Comparison of ENCODE assay signal across 10 mouse cellular contexts in the genomic region with DNA sequence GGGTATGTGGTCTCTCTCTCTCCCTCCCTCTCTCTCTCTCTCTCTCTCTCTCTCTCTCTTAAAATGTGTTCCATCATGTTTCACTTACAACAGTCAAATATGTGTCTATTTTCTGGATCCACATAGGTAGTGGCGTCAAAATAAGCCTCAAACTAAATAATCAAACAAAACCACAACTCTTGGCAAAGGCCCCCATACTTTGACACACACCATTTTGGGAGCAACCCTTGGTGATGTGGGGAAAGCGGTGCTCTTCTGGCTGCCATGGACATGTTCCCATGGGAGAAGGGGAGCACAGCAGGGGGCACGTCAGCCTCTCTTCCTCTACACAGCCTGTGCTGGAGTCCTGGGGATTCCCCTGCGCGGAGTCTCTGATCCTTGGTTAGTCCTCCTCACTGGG.
"Had no signal": no experiment of that assay in that cellular context is flagged by ENCODE, and none has a peak within 500 bp of the region (broad histone marks: within the 10 kb centered on the region; RNA-seq: fewer than 3 reads in every experiment).

No protein-coding gene starts in this region.

- H3K27ac ChIP-seq: kidney, embryonic 15.5 days; liver, embryonic 12.5 days; midbrain, embryonic 12.5 days; neural tube, embryonic 13.5 days had no signal

- H3K9ac ChIP-seq: kidney, embryonic 15.5 days; limb, embryonic 15.5 days; liver, embryonic 12.5 days; midbrain, embryonic 12.5 days; neural tube, embryonic 13.5 days had no signal

- H3K27me3 ChIP-seq: limb, embryonic 15.5 days had no signal

- H3K36me3 ChIP-seq: kidney, embryonic 15.5 days; limb, embryonic 15.5 days; liver, embryonic 12.5 days; midbrain, embryonic 12.5 days; neural tube, embryonic 13.5 days had no signal

- H3K4me2 ChIP-seq: kidney, embryonic 15.5 days; limb, embryonic 15.5 days; liver, embryonic 12.5 days; midbrain, embryonic 12.5 days; neural tube, embryonic 13.5 days had no signal

- H3K9me3 ChIP-seq: kidney, embryonic 15.5 days; limb, embryonic 15.5 days; liver, embryonic 12.5 days; midbrain, embryonic 12.5 days; neural tube, embryonic 13.5 days had no signal

- DNase-seq: kidney, postnatal 14 days; right cerebral cortex, postnatal 25 days; thymus, postnatal 4 days had no signal

- H3K4me3 ChIP-seq: kidney, embryonic 15.5 days; left cerebral cortex, adult 2 months; limb, embryonic 15.5 days; liver, embryonic 12.5 days; midbrain, embryonic 12.5 days; neural tube, embryonic 13.5 days had no signal

- ATAC-seq: liver, embryonic 12.5 days; midbrain, embryonic 16.5 days had no signal
